Mouse (Mus musculus) limb, embryonic 12.5 days (tissue): ENCODE results near the gene Nkx1-2. TPM values are rescaled to one million over a fixed set of nuclear protein-coding genes. Genes with fewer than 3 reads are reported as not detected.
A peak's percentile ranks its signal among the peaks of the same experiment; 100 is the strongest.

Source experiments
- ATAC-seq: fragments of 200-750 bp; cut with Nextera tagmentation; 2 replicates; pipeline ENCODE4 v1.8.0; 2017; ENCODE audit warnings: low read depth, moderate TSS enrichment; ENCODE audit not compliant: insufficient number of reproducible peaks, insufficient read depth, low FRiP score, low TSS enrichment
- H3K27ac ChIP-seq: fragments of 300-500 bp; sonication (generic); 2 replicates; pipeline ENCODE4 v1.5.1; 2016; ENCODE audit warnings: mild to moderate bottlenecking, moderate library complexity
- H3K27me3 ChIP-seq: fragments of 300-500 bp; sonication (generic); 2 replicates; pipeline ENCODE4 v1.6.1; 2016; ENCODE audit warnings: mild to moderate bottlenecking, moderate library complexity
- H3K36me3 ChIP-seq: fragments of 300-500 bp; sonication (generic); 2 replicates; pipeline ENCODE4 v1.6.1; 2016; ENCODE audit warnings: mild to moderate bottlenecking, moderate library complexity
- H3K4me1 ChIP-seq: fragments of 300-500 bp; sonication (generic); replicated peaks from 2 replicates; pipeline ENCODE4 v1.6.1; 2016
- H3K4me2 ChIP-seq: fragments of 300-500 bp; sonication (generic); 2 replicates; pipeline ENCODE4 v1.6.1; 2016; ENCODE audit warnings: mild to moderate bottlenecking, moderate library complexity
- H3K4me3 ChIP-seq: fragments of 300-500 bp; sonication (generic); replicated peaks from 2 replicates; pipeline ENCODE4 v1.5.1; 2016; ENCODE audit warnings: mild to moderate bottlenecking
- H3K9ac ChIP-seq: fragments of 300-500 bp; sonication (generic); replicated peaks from 2 replicates; pipeline ENCODE4 v1.6.1; 2016; ENCODE audit warnings: mild to moderate bottlenecking, moderate library complexity
- H3K9me3 ChIP-seq: fragments of 300-500 bp; sonication (generic); 2 replicates; pipeline ENCODE4 v1.6.1; 2016; ENCODE audit warnings: mild to moderate bottlenecking, moderate library complexity
- WGBS: fragments of 180-500 bp; shearing (Covaris S2); methylation state at CpG from one replicate; pipeline ENCODE4 v1.1.7; 2016; 5-methylcytosine and 5-hydroxymethylcytosine counted together
- polyA plus RNA-seq: library from polyadenylated mRNA; unstranded; fragments of >200 nt; fragmentation: Nextera tagmentation; extraction: Ambion mirVana; gene quantifications from 2 replicates; pipeline ENCODE4 v1.2.1, GENCODE M21; 2016

The Nkx1-2 gene
- polyA plus RNA-seq, 1 experiment from 2014 or later = not detected

DNA sequence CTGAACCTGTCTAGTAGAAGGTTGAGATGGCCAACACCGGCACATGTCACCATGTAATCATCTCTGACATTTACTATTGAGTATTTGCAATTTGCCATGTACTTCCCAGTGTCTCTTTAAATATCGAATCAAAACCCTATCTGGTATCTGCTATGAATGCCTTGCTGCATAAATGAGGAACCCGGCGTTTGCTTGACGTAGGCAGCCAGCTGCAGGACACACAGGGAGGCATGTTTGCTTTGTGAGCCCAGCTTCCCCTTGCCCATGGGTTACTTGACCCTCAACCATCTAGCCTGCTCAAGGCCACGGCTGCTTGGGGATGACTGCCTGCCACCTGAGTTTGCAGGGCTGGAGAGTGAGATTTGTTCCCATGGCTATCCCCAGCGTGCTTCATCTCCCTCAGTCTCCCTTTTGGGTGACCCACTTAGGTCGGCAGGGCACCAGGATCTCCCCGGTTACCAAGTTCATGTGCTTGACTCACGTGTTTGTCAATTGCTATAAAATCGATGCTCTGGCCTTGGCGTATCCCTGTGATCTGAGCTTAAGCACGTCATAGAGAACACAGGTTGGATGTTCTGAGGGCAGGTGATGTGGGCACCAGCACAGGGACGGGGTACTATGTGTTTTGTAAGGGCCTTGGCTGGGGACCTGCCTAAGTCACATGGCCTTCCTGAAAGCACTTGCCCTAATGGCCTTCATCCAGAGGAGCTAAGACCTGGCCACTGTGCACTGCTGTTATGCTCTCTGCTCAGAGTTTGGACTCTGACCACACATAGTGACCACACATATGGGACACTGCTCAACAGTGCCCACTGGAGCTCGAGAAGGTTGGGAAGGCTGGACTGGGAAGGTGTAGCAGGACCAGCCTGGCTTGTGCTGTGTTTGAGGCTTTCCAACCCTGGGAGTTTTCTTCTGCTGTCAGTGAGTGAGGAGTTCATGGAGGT is 20.8 kb upstream of the Nkx1-2 start:
- Histone ChIP-seq H3K4me3 (no peak overlapping the region), H3K27me3 (0 out of 2 replicates have a peak, but pooled peaks cover 5% of the 10 kb centered on the region), H3K4me1 (peaks cover 13% of the 10 kb centered on the region), H3K9ac (no peak overlapping the region), H3K9me3 (no peaks in the 10 kb centered on the region), H3K4me2 (no peak overlapping the region), H3K36me3 (no peaks in the 10 kb centered on the region), H3K27ac (no peak overlapping the region)
- 91% methylated on average over 15 of the region's 15 CpGs for WGBS
- ATAC-seq = no peak

DNA sequence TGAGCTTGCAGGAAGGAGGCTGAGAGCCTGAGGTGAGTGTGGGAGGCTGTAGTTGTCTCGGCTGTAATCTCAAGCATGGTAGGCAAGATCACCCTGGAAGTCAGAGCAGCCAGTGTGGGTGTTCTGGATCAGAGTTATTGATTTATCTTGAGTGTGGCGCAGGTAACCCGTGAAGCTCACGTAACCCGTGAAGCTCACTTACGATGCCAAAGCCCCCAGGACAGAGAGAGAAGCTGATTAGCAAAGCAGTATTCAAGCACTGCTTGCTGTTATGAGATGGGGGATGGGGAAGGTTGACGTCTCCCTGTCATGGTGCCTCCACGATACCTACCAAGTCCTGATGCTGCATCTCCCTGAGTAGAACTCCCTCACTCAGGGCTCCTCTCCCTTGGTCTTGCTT is 20.1 kb upstream of the Nkx1-2 start:
- Histone ChIP-seq H3K4me2 (no peak overlapping the region), H3K9ac (no peak overlapping the region), H3K27ac (no peak overlapping the region), H3K36me3 (no peaks in the 10 kb centered on the region), H3K27me3 (0 out of 2 replicates have a peak, but pooled peaks cover 5% of the 10 kb centered on the region), H3K4me3 (no peak overlapping the region), H3K9me3 (no peaks in the 10 kb centered on the region), H3K4me1 (peaks cover 19% of the 10 kb centered on the region)
- no peak for ATAC-seq
- WGBS = 88% methylated on average over 8 of the region's 8 CpGs

DNA sequence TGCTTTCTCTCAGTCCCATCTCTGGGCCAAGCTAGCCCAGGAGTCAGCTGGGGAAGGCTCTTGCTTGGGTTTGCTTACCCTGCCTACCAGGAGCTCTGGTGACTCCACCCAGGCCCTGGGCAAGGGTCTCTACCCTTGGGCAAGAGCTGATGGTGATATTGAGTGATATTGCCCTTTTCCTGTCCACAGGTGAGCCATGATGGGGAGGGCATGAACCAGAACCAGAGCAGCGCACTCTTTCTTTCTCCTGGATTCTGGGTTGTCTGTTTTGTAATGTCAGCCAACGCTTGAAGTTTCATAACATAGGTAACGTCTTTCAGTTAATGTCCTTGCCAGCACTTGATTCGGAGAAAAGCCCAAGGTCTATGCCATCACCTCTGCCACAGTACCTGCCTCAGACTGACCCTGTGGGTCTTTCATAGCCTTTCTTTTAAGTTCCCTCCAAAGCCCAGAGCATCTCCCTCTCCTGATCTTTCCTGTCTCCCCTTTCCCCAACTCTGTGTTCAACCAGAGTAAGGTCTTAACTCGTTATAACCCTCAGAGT is 17.7 kb upstream of the Nkx1-2 start:
- ATAC-seq = no peak
- no peak overlapping the region for H3K27ac ChIP-seq
- no peaks in the 10 kb centered on the region for H3K36me3 ChIP-seq
- 85% methylated on average over 5 of the region's 5 CpGs for WGBS
- no peak overlapping the region for H3K4me3 ChIP-seq
- H3K4me2 ChIP-seq = no peak overlapping the region
- H3K27me3 ChIP-seq = 0 out of 2 replicates have a peak, but pooled peaks cover 5% of the 10 kb centered on the region
- H3K9me3 ChIP-seq = no peaks in the 10 kb centered on the region
- H3K9ac ChIP-seq = no peak overlapping the region
- H3K4me1 ChIP-seq = peaks cover 29% of the 10 kb centered on the region

DNA sequence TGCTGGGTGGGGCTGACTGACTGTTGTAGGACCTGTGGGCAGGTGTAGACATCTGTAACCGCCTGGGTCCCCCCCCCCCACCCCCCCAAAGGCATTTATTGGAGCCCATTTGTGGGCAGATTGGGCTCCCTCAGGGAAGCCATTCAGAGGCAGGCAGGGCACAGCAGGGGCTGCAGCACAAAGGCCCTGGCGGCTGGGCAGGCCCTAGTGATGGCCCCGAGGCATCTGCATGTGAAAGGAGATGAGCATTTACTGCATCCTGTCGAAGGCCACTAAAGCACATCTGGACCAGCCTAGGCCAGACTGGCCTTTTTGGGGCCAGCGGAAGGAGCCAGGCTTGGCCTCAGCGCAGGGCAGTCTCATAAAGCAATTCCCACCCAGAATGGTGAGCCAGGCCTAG is 17.0 kb upstream of the Nkx1-2 start:
- peaks cover 29% of the 10 kb centered on the region for H3K4me1 ChIP-seq
- no peak overlapping the region for H3K4me3 ChIP-seq
- H3K27ac ChIP-seq = no peak overlapping the region
- 20% methylated on average over 6 of the region's 6 CpGs for WGBS
- no peak overlapping the region for H3K9ac ChIP-seq
- no peak overlapping the region for H3K4me2 ChIP-seq
- ATAC-seq = no peak
- no peaks in the 10 kb centered on the region for H3K9me3 ChIP-seq
- H3K36me3 ChIP-seq = no peaks in the 10 kb centered on the region
- 0 out of 2 replicates have a peak, but pooled peaks cover 5% of the 10 kb centered on the region for H3K27me3 ChIP-seq

DNA sequence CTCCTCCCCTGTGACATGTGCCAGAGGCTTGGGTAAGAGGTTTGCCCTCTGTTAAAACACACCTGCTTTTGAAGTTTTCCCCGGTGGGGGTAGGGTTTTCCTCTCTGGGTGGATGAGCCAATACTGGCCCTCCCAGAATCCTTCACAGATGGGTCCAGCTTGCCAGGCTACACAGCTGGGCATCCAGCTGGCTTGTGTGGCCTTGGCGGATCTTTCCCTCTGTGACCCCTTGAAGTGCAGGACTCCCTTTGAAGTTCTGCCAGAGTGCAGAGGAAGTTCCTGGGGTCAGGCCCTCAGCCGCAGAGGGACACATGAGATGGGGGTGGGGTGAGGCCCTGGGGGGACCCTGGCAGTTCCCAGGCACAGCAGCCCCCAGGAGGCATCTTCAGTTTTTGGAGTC is 15.9 kb upstream of the Nkx1-2 start:
- H3K9ac ChIP-seq = no peak overlapping the region
- no peaks in the 10 kb centered on the region for H3K9me3 ChIP-seq
- 9% methylated on average over 3 of the region's 3 CpGs for WGBS
- no peak overlapping the region for H3K4me3 ChIP-seq
- H3K36me3 ChIP-seq = no peaks in the 10 kb centered on the region
- no peak for ATAC-seq
- no peak overlapping the region for H3K27ac ChIP-seq
- 0 out of 2 replicates have a peak, but pooled peaks cover 5% of the 10 kb centered on the region for H3K27me3 ChIP-seq
- H3K4me2 ChIP-seq = no peak overlapping the region
- H3K4me1 ChIP-seq = peaks cover 29% of the 10 kb centered on the region

DNA sequence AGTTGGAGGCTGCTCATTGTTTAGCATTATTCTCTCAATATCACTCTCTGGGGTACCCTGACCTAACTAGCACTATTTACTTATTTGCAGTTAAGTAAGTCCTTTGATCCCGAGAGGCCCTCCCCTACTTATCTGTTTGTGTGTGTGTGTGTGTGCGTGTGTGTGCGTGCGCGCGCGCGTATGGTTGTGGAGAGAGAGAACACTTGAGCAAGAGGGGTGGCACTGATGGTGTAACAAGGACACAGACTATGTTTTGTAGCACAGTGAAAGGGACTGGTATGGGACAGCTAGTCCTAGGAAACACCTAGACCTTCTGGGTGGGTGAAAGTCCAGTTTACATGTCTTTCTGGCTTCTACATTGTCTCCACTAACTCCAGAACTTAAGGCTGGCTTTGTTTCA is 12.1 kb upstream of the Nkx1-2 start:
- H3K36me3 ChIP-seq = no peaks in the 10 kb centered on the region
- no peak overlapping the region for H3K4me2 ChIP-seq
- H3K4me1 ChIP-seq = peaks cover 30% of the 10 kb centered on the region
- H3K27me3 ChIP-seq = 0 out of 2 replicates have a peak, but pooled peaks cover 2% of the 10 kb centered on the region
- no peak for ATAC-seq
- no peaks in the 10 kb centered on the region for H3K9me3 ChIP-seq
- H3K27ac ChIP-seq = no peak overlapping the region
- WGBS = 97% methylated on average over 8 of the region's 8 CpGs
- no peak overlapping the region for H3K9ac ChIP-seq
- no peak overlapping the region for H3K4me3 ChIP-seq

DNA sequence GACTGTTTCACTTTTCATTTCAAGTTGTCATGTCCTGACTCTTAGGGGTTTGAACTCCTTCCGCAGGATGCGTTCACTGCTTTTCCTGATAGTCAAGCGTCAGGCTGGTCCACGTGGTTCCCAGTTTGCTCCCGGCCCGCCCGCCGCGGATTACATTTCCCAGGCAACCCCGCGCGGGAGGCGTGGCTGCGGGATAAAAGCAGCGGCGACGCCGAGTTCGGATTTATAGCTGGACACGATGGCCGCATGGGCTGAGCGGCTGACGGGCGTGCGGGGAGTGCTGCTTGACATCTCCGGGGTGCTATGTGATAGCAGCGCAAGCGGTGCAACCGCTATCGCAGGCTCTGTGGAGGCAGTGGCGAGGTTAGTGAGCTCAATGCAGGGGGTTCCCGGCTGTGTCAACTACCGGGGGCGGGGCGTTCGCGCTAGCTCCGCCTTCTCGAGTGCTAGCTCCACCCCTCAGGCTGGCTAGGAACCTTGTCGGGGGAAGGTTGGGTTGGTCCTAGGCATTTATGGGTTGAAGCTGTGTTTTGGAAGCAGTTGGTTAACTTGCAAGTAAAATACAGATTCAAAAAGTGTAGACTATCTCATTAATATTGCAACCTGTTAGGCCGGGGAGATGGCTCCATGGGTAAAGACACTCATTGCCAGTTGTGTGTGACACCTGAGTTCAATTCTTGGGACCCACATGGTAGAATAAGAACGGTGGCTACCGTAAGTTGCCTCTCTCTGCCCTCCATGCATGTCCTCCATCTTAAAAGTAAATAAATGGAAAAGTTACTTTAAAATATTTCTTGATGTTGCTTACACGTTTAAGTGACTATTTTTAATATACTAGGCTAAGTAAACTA is 11.3 kb upstream of the Nkx1-2 start, which contains the start of gene Lhpp:
Lhpp (plus strand) TSS at position 171 of the 851 bp plus-strand sequence.
- peak within 1 kb of the TSS; percentile 14; the same call in 1 of the 2 replicates for H3K27ac ChIP-seq
- H3K27me3 ChIP-seq = peaks cover 6% of the 10 kb centered on the region; the same call in 1 of the 2 replicates
- peak; percentile 70; the same call in 1 of the 2 replicates for ATAC-seq
- 7% methylated on average over 44 of the region's 44 CpGs for WGBS
- H3K4me2 ChIP-seq = peak within 1 kb of the TSS; percentile 64
- H3K9ac ChIP-seq = peak within 1 kb of the TSS; percentile 61
- H3K4me3 ChIP-seq = peak within 1 kb of the TSS; percentile 61
- H3K4me1 ChIP-seq = peaks cover 23% of the 10 kb centered on the region
- H3K36me3 ChIP-seq = no peaks in the 10 kb centered on the region
- H3K9me3 ChIP-seq = no peaks in the 10 kb centered on the region

- Histone ChIP-seq H3K4me1 (peaks cover 12% of the 10 kb centered on the region), H3K4me3 (no peak overlapping the region), H3K9me3 (no peaks in the 10 kb centered on the region), H3K36me3 (no peaks in the 10 kb centered on the region), H3K27me3 (peaks cover 13% of the 10 kb centered on the region; the same call in 1 of the 2 replicates), H3K4me2 (no peak overlapping the region), H3K27ac (no peak overlapping the region), H3K9ac (no peak overlapping the region; the same call in 1 of the 2 replicates)
- WGBS = 91% methylated on average over 4 of the region's 4 CpGs
- no peak for ATAC-seq
These were observed 9.0 kb upstream of the Nkx1-2 start for GRCm38 (mm10) chr7:132608316-132609020.

GRCm38 (mm10) chr7:132605689-132606088 is 6.3 kb upstream of the Nkx1-2 start:
- Histone ChIP-seq H3K27ac (no peak overlapping the region), H3K9ac (no peak overlapping the region), H3K4me1 (peaks cover 7% of the 10 kb centered on the region; the same call in 1 of the 2 replicates), H3K4me3 (no peak overlapping the region), H3K36me3 (no peaks in the 10 kb centered on the region), H3K4me2 (no peak overlapping the region), H3K9me3 (no peaks in the 10 kb centered on the region), H3K27me3 (peaks cover 40% of the 10 kb centered on the region)
- no peak for ATAC-seq
- WGBS = 62% methylated on average over 5 of the region's 5 CpGs

DNA sequence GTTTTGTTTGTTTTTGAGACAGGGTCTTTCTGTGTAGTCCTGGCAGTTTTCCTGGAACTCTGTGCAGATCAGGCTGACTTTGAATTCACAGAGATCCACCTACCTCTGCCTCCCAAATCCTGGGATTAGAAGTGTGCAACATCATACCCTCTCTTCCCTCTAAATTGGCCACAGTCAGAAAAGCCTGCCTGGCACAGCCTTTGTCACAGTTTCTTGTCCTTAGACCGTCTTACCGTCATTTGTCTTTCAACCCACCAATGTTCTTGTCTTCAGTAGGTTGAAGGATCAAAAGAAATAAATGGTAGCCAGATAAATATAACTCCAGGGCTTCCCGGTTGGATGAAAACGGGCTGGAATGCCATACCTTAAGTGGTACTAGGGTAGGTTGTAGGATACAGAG is 5.3 kb upstream of the Nkx1-2 start:
- 89% methylated on average over 4 of the region's 4 CpGs for WGBS
- H3K27me3 ChIP-seq = peaks cover 50% of the 10 kb centered on the region

More for the DNA sequence above, 5.3 kb upstream of the Nkx1-2 start:
- ATAC-seq = no peak
- no peaks in the 10 kb centered on the region for H3K36me3 ChIP-seq
- H3K9ac ChIP-seq = no peak overlapping the region
- H3K4me3 ChIP-seq = no peak overlapping the region
- peaks cover 14% of the 10 kb centered on the region for H3K4me1 ChIP-seq
- no peaks in the 10 kb centered on the region for H3K9me3 ChIP-seq
- no peak overlapping the region for H3K27ac ChIP-seq
- no peak overlapping the region for H3K4me2 ChIP-seq
